Mouse (Mus musculus): ENCODE measurements around the gene Slc32a1.

Slc32a1 gene

DNA sequence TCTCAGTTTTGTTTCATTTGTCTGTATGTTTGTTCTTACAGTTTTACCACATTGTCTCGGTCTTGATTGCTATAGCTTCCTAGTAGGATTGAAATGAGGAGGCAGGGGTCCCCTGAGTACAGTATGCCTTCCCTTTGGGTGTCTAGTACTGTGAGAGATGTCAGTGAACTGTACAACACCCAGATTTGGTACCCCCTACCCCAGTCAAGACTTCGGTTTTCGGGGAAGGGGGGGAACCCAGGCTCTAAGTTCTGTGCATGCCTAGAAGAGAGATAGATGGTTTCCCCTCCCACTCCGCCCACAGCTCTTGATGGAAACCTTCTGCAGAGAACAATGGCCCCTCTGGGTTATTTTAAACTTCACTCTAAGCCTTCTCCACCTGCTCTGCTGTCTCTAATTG is 54.5 kb downstream of the Slc32a1 start, which contains the start of gene Ppp1r16b:
TSS of gene Ppp1r16b (plus strand) at position 301 of the 400 bp plus-strand sequence.
- DNase-seq (ENCODE audit: low spot score) = no peak

Data from ovary, adult 18-20 months (tissue).